Mouse (Mus musculus) small intestine, adult 2 months (tissue): ENCODE measurements around the gene Stx8. TPM values are rescaled to one million over a fixed set of nuclear protein-coding genes. Genes with fewer than 3 reads are reported as not detected.

Source experiments
- H3K27ac ChIP-seq: fragments of 200-500 bp; 2 replicates; pipeline ENCODE4 v1.5.1; 2012; ENCODE audit warnings: low read depth, low read length, control low read depth, inconsistent platforms; ENCODE audit not compliant: insufficient read depth
- H3K27me3 ChIP-seq: fragments of 200-500 bp; 2 replicates; pipeline ENCODE4 v1.6.1; 2012; ENCODE audit warnings: mild to moderate bottlenecking, moderate library complexity, low read length, inconsistent platforms; ENCODE audit not compliant: control insufficient read depth, insufficient read depth
- H3K36me3 ChIP-seq: fragments of 200-500 bp; 2 replicates; pipeline ENCODE4 v1.6.1; 2012; ENCODE audit warnings: mild to moderate bottlenecking, low read length, control low read depth, inconsistent platforms; ENCODE audit not compliant: control insufficient read depth, insufficient read depth
- H3K4me1 ChIP-seq: fragments of 200-500 bp; 2 replicates; pipeline ENCODE4 v1.6.1; 2012; ENCODE audit warnings: low read length, inconsistent platforms, mixed read lengths; ENCODE audit not compliant: control insufficient read depth, insufficient read depth, insufficient read length
- H3K4me3 ChIP-seq: fragments of 200-500 bp; 2 replicates; pipeline ENCODE4 v1.5.1; 2012; ENCODE audit warnings: low read depth, mild to moderate bottlenecking, control low read depth, inconsistent platforms, low read length, moderate library complexity
- CTCF ChIP-seq: fragments of 200-500 bp; IDR thresholded peaks from 2 replicates; pipeline ENCODE4 v1.5.1; 2012; ENCODE audit warnings: low read depth, mild to moderate bottlenecking, control low read depth, inconsistent platforms, low read length, moderate library complexity, mixed read lengths; ENCODE audit not compliant: insufficient replicate concordance, insufficient read length; ENCODE audit errors: extremely low read depth
- POLR2A ChIP-seq: fragments of 200-500 bp; IDR thresholded peaks from 2 replicates; pipeline ENCODE4 v1.6.1; 2012; ENCODE audit warnings: low read depth, mild to moderate bottlenecking, control low read depth, inconsistent platforms, low read length, moderate library complexity
- WGBS: fragments of 180-500 bp; shearing (Covaris S2); methylation state at CpG from one replicate; pipeline ENCODE4 v1.1.7; 2018; 5-methylcytosine and 5-hydroxymethylcytosine counted together
- polyA plus RNA-seq: library from polyadenylated mRNA; depleted of rRNA; stranded (reverse); fragments of >200 nt; gene quantifications from 2 replicates; pipeline ENCODE4 v1.2.3, GENCODE M21; 2012

Stx8 gene
- polyA plus RNA-seq, 1 experiment: 2.4 TPM

DNA sequence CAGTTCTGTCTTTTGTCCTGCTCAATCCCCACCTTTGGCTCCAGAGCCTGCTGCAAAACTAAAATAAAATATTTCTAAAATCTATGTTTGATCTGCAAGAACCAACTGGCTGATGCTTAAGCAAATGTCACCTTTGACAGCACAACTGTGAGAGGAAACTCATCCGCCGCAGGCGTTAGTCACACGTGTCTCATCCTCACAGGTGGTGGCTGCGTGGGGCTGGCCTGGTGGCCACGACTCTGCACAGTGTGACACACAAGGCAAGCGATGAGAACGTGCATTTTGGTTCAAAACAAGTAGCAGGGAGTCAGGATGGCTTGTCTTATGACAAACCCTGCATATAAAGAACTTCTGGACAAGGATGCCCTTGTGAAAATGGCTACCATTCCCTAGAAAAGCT, 233.1 kb downstream of the Stx8 start:
- TF ChIP-seq POLR2A (no peak), CTCF (no peak)
- no peak overlapping the region for H3K4me3 ChIP-seq
- peaks cover 12% of the 10 kb centered on the region for H3K4me1 ChIP-seq
- no peaks in the 10 kb centered on the region for H3K27me3 ChIP-seq
- WGBS: 63% methylated on average over 8 of the region's 8 CpGs
- peak overlapping the region; percentile 38; the same call in 1 of the 2 replicates for H3K27ac ChIP-seq
- no peaks in the 10 kb centered on the region for H3K36me3 ChIP-seq

GRCm38 (mm10) chr11:68199801-68200423, 233.9 kb downstream of the Stx8 start:
- 10% methylated on average over 10 of the region's 10 CpGs for WGBS
- Histone ChIP-seq H3K27ac (peak overlapping the region; percentile 70), H3K27me3 (no peaks in the 10 kb centered on the region), H3K4me1 (peaks cover 10% of the 10 kb centered on the region), H3K4me3 (no peak overlapping the region), H3K36me3 (no peaks in the 10 kb centered on the region)
- TF ChIP-seq POLR2A (no peak), CTCF (no peak)

DNA sequence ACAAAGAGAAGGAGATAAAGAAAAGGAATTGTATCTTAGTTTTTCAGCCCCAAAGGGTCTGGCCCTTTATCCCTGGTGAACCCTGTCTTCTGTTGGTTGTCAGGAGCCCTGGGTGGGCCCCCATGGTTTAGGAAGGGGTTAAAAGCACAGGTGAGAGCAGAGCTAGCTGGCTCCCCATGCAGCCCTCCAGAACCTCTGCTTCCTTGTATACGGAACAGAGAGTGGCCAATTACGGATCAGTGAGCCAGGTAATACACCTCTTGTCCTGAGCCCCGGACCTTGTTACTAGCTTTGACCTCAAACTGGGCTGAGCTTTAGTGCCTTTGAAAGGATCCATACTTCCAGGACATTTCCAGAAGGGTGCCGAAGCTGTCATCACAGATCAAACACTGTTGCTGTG, 234.5 kb downstream of the Stx8 start:
- peaks cover 10% of the 10 kb centered on the region for H3K4me1 ChIP-seq
- WGBS: 41% methylated on average over 4 of the region's 4 CpGs
- H3K4me3 ChIP-seq: no peak overlapping the region
- peak overlapping the region; percentile 70; the same call in 1 of the 2 replicates for H3K27ac ChIP-seq
- no peaks in the 10 kb centered on the region for H3K27me3 ChIP-seq
- H3K36me3 ChIP-seq: no peaks in the 10 kb centered on the region
- no peak for TF ChIP-seq CTCF

- no peaks in the 10 kb centered on the region for H3K27me3 ChIP-seq
- no peak overlapping the region for H3K4me3 ChIP-seq
- H3K4me1 ChIP-seq: peaks cover 10% of the 10 kb centered on the region
- H3K36me3 ChIP-seq: no peaks in the 10 kb centered on the region
- WGBS: 25% methylated on average over 1 of the region's 1 CpGs
- TF ChIP-seq CTCF (no peak), POLR2A (no peak)
- no peak overlapping the region for H3K27ac ChIP-seq
Observed at GRCm38 (mm10) chr11:68201063-68201462, 235.1 kb downstream of the Stx8 start.

GRCm38 (mm10) chr11:68201811-68202459, 235.9 kb downstream of the Stx8 start:
- Histone ChIP-seq H3K4me1 (peaks cover 10% of the 10 kb centered on the region), H3K27ac (no peak overlapping the region), H3K4me3 (no peak overlapping the region), H3K36me3 (no peaks in the 10 kb centered on the region), H3K27me3 (no peaks in the 10 kb centered on the region)
- 98% methylated on average over 10 of the region's 10 CpGs for WGBS
- TF ChIP-seq CTCF (no peak), POLR2A (no peak)

DNA sequence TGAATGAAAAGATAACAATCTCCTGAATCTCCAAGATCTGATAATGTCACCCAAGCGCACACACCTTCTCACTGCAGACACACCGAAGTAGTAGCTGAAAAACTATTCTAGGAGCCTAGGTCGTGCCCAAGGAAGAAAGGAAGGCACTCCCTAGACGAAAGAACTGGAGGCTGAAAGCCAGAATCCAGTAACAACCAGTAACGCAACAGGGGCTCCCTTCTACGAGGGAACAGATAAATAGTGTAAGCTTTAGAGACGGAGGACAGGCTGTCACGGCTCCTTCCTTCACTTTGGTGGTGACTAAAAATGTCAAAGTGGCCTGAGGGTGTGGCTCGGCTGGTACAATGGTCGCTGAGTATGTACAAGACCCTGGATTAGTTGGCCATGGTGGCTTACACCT, 236.6 kb downstream of the Stx8 start:
- Histone ChIP-seq H3K4me3 (no peak overlapping the region), H3K27me3 (no peaks in the 10 kb centered on the region), H3K4me1 (peaks cover 10% of the 10 kb centered on the region), H3K27ac (no peak overlapping the region), H3K36me3 (no peaks in the 10 kb centered on the region)
- TF ChIP-seq CTCF: no peak
- no peak for TF ChIP-seq POLR2A
- WGBS: 86% methylated on average over 10 of the region's 10 CpGs

DNA sequence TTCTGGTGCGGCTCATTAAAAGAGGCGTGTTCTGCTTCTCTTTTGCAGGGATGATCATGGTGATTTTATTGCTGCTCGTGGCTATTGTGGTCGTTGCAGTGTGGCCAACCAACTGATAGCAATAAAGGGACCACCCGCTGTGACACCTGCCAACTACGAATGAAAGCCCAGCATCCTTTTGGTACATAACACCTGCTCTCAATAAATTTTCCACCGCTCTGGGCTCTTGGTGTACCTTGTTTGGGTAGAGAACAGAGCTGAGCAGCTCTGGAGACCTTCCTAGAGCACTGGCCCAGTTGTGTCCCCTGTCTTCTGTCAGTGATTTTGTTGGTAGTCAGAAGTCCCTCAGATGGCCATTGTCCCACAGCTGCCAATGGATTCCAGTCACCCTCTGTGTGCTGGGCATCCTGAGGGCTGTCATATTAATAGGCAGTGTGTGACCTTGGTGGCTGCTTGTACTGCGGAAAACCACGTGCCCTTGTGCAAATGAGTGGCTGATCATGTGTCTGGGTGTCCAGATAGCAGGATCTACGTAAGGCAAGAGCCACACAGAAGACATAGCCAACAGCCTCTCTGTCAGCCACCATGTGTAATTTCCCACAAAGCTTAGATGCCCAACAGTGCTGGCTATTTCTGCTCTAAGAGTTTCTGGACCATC, 237.8 kb downstream of the Stx8 start:
- peaks cover 12% of the 10 kb centered on the region for H3K4me1 ChIP-seq
- no peaks in the 10 kb centered on the region for H3K36me3 ChIP-seq
- TF ChIP-seq CTCF (no peak), POLR2A (no peak)
- no peaks in the 10 kb centered on the region for H3K27me3 ChIP-seq
- no peak overlapping the region for H3K4me3 ChIP-seq
- H3K27ac ChIP-seq: no peak overlapping the region
- 58% methylated on average over 10 of the region's 10 CpGs for WGBS
